Mouse (Mus musculus) monocyte, adult 59 days (primary cell): ENCODE data around the gene Prrt4. TPM values are rescaled to one million over a fixed set of nuclear protein-coding genes. Genes with fewer than 3 reads are reported as not detected.

Source experiments
- total RNA-seq, 2 experiments: library from RNA; stranded (reverse); gene quantifications; one replicate each; pipeline ENCODE4 v1.2.4; 2023

Prrt4 gene
- not detected for total RNA-seq

DNA sequence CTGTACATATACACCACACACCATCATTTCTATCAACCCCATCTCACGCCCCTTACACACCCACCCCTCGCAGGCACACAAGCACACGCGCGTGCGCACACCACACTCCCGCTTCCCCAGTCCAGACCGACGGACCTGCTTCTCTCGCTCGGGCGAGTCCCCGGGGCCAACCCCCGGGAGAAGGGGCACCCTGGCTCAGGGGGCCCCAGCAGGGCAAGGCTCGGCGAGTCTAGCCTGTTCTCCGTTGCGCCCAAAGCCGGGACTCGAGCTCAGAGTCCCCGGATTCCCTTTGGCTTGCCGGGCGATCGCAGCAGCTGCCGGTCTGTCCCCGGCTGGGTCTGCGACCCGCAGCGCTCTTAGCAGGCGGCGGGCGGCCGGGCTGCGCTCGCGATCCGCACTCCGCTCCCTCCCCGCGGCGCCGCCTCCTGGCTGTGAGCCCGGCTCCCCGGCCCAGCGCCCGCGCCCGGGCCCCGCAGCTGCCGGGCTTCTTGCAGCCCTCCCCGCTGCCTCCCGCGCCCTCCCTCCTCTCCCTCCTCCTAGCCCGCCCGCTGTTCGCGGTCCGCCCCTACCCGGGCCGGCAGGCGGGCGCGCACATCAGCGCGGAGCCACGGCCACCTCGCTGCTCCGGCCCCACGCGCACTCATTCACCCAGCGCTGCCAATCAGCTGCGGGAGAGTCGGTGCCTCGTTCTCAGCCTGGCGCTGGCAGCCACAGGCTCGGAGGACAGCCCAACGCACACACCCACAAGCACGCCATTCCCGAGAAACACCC, at the start of gene Prrt4:
Gene Prrt4, minus strand, starts transcription at position 697 of the 771 bp plus-strand sequence.

DNA sequence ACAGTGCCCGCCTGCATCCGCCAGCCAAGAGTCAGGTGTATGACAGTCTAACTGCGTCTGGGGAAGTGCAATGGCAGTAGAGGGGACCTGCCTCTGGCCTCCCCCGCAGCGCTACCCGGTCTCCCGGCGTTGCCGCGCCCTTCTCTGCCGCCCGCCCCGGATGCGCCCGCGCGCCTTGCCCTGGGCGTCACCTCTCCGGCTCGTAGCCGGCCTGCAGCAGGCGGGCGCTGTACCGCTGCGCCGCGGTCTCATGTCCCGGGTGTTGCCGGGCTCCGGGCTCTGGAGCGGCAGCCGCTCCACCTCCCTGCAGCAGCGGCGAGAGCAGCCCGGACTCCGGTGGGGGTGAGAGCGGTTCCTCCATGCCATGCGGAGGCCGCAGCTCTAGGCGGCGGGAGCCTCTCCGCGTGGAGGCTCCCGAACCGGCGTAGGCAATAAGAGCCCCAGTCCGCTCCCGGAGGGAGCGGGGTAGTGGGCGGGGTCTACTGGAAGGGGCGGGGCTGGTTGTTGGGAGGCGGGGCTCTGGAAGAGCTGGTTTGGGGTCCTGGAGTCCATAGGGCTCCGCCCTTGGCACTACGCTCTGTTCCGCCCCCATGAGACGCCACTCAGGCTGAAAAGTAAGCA, 36.6 kb upstream of the Prrt4 start, which contains the start of gene Impdh1:
Gene Impdh1, minus strand, starts transcription at position 484 of the 621 bp plus-strand sequence.

DNA sequence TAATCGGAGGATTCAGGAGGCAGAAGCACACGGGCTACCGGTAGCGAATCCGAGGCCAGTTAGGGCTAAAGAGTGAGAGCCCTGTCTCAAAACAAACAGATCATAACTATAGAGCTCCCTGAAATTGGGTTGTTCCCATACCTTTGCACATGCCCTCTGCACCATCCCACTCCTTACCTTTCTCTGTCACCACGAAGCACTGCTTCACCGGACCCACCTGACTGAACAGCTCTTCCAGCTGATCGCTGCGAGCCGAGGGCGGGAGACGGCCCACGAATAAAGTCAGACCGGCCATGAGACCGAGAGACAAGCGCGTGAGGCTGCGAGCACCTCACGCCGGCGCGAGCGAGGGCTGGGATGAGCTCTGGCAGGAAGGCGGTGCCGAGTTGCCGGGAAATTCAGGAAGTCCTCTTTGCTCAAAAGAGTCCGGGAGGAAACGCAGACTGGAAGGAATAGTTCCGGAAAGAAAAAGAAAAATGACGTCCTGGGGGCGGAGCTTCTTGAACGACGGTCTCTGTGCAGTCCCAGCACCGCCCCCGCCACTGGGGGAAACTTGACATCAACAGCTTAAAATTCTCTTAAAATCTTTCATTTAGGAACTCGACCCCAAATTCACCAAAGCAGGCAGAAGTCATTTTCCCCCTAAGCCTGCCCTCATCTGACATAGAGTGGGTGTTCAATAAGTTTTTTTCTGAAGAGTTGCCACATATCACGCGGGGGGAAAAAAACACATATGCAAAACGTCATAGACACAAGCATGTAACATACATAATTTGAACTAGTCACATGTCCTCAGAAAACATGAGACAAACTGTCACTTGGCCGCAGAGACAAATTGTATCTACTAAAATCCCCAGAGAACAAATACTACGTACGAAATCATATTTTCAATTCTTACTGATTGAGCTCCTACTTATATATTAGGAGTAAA, 14.8 kb downstream of the Prrt4 start, which contains the start of gene Rbm28:
Gene Rbm28, minus strand, starts transcription at position 693 of the 931 bp plus-strand sequence.

Other genes with a start within 250 kb of the Prrt4 start
- gene Lep, start 119.4 kb downstream of the Prrt4 start, total RNA-seq: not detected
- gene Rbm28, start 14.6 kb downstream of the Prrt4 start, total RNA-seq: 10 to 100 TPM; 33.7 to 41.2 TPM
- 10 to 100 TPM; 26.1 to 38.1 TPM for gene Impdh1, start 36.8 kb upstream of the Prrt4 start, total RNA-seq
- gene Hilpda, start 92.9 kb upstream of the Prrt4 start, total RNA-seq: 10 to 100 TPM; 15.7 to 26.3 TPM
- gene Fam71f2, start 100.0 kb upstream of the Prrt4 start, total RNA-seq: 1 to 10 TPM; 1.1 to 1.2 TPM
- not detected for gene Fam71f1, start 139.6 kb upstream of the Prrt4 start, total RNA-seq
- gene Calu, start 168.5 kb upstream of the Prrt4 start, total RNA-seq: 10 to 100 TPM; 60.9 to 61.2 TPM
- gene Opn1sw, start 208.9 kb upstream of the Prrt4 start, total RNA-seq: not detected
- gene Ccdc136, start 216.7 kb upstream of the Prrt4 start, total RNA-seq: not detected